Mouse (Mus musculus): ENCODE measurements around the gene Naaladl1.

GRCm38 (mm10) chr19:6094119-6094518 lies 11.5 kb upstream of the Naaladl1 start, which contains the start of gene AC131692.1:
- no peak for TF ChIP-seq POLR2A (IDR thresholded peaks at IDR 0.05; ENCODE audit: borderline replicate concordance, low read depth, low read length)
- no peak for TF ChIP-seq CTCF (IDR thresholded peaks at IDR 0.05; ENCODE audit: low read depth, low read length)

Measured in bone marrow macrophage, adult 2 months (primary cell).